Mouse (Mus musculus) layer of hippocampus, adult 2 months (tissue): Measurements from ENCODE around the gene Rbpjl. TPM values are rescaled to one million over a fixed set of nuclear protein-coding genes. Genes with fewer than 3 reads are reported as not detected.
A peak's percentile ranks its signal among the peaks of the same experiment; 100 is the strongest.

Experiments
- DNase-seq, 2 experiments: peaks; one replicate each; pipeline ENCODE4 v3.0.0; 2022; ENCODE audit warnings: low spot score in 2 of 2
- H3K27ac ChIP-seq: fragments of 200-600 bp; 2 replicates; pipeline ENCODE4 v1.8.1; 2022
- H3K4me3 ChIP-seq: fragments of 200-600 bp; 2 replicates; pipeline ENCODE4 v1.8.1; 2022; ENCODE audit warnings: mild to moderate bottlenecking
- CTCF ChIP-seq: fragments of 200-600 bp; conservative IDR thresholded peaks from 2 replicates; pipeline ENCODE4 v1.8.1; 2022; ENCODE audit warnings: antibody characterized with exemption, mild to moderate bottlenecking, moderate library complexity
- long read RNA-seq, 2 experiments: library from polyadenylated mRNA; stranded (forward); transcript quantifications; one replicate each; pipeline ENCODE4 v2.0.0; 2021; ENCODE audit warnings: borderline mapping rate in 2 of 2
- total RNA-seq, 2 experiments: library from RNA; stranded (reverse); gene quantifications; 2 replicates each; pipeline ENCODE4 v1.2.3; 2021

Gene Rbpjl
- under 1 TPM; 0.07 to 0.46 TPM for total RNA-seq
- long read RNA-seq, experiment 1, partial matches to known transcripts: 0 of 1 reads
- long read RNA-seq, experiment 1, other reads (novel, unspliced or antisense): 1 of 1 reads
- long read RNA-seq, experiment 2: 0 reads

GRCm38 (mm10) chr2:164402906-164403305 lies at the start of gene Rbpjl:
Gene Rbpjl, plus strand, starts transcription at chr2:164403141.
- peak in 1 of 2 experiments; percentile 63 for DNase-seq
- no peak within 1 kb of the TSS for H3K4me3 ChIP-seq
- peak; percentile 97 for TF ChIP-seq CTCF
- H3K27ac ChIP-seq: peak within 1 kb of the TSS; percentile 51; the same call in 1 of the 2 replicates

DNA sequence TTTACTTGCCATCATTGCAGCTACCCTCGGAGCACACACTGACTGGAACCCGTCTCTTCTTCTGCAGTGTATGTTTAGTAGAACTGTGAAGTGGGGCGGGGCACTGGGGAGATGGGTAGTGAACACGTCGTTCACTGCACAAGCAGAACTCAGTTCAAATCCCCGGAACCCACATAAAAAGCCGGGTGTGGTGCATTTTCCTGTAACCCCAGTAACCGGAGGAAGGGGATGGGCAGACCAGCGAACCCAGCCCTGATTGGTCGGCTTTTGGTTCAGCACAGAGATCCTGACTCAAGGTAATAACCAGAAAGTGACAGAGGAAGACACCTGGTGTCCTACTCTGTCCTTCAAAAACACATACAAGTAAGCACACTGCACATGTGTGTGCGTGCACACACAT lies 49.6 kb upstream of the Rbpjl start:
- no peak for DNase-seq
- TF ChIP-seq CTCF: no peak
- Histone ChIP-seq H3K27ac (no peak overlapping the region), H3K4me3 (no peak overlapping the region)

GRCm38 (mm10) chr2:164356177-164356967 lies 46.6 kb upstream of the Rbpjl start:
- no peak for TF ChIP-seq CTCF
- Histone ChIP-seq H3K27ac (no peak overlapping the region), H3K4me3 (no peak overlapping the region)
- DNase-seq: no peak

DNA sequence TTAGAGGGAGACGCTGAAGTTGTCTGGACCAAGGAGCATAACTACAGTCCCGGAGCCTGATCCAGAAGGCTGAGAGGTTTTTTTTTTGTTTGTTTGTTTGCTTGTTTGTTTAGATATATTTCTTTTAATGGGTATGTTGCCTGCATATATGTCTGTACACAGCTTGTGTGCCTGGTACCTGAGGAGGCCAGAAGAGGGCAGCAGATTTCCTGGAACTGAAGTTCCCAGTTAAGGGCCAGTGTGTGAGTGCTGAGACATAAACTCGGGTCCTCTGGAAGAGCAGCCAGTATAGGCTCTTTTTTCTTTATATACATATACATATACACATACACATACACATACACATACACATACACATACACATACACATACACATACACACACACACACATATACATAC lies 44.6 kb upstream of the Rbpjl start:
- Histone ChIP-seq H3K4me3 (no peak overlapping the region), H3K27ac (no peak overlapping the region)
- TF ChIP-seq CTCF: peak; percentile 56
- no peak for DNase-seq

DNA sequence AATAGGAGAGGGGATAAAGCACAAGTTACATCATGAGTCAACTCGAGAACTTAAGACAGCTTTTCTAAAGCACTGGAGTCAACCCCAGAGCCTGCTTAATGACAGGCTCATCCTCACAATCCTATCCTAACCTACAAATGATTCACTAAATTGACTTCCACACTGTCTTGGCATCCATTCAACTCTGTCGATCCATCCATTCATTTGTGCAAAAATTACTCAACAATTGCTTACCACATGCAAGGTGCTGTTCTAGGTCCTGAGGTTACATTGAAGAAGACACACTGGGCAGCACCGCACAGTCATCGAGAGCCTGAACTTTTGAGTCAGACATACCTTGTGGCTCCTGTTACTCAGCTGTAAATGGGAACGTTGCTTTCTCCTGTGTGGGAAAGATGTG lies 43.9 kb upstream of the Rbpjl start:
- no peak overlapping the region for H3K4me3 ChIP-seq
- DNase-seq: no peak
- TF ChIP-seq CTCF: no peak
- no peak overlapping the region for H3K27ac ChIP-seq

GRCm38 (mm10) chr2:164359668-164360067 lies 43.3 kb upstream of the Rbpjl start:
- no peak overlapping the region for H3K27ac ChIP-seq

DNA sequence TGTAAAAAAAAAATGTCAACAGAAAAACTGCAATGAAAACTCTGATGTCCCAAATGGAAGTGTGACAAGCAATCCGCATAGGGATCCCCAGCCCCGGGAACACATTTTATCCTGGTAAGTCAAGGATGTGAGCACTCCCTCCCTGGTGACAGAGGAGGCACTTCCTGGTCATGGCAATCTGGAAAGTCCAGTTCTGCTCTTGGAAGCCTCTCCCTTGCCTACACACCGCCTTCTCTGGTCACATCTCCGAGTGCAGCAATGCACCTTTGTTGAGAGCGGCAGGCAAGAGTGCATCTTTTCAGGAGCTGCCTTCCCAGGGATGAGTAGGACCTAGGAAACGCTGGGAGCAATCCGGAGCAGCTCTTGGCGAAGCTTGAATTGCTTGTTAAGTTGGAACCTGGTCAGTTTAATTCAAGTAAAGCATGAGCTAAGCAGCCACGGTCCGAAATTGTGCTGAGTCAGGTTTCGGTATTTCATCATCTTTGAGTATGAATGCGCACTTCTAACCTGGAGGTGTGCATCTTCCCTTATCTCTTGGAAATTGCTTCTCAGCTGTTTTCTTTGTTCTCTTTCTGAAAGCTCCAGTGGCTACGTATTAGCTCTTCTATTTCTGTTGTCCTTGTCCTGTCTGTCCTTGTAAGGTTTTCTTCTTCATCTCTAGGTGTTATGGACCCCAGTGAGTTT lies 41.8 kb upstream of the Rbpjl start:
- no peak overlapping the region for H3K4me3 ChIP-seq
- TF ChIP-seq CTCF: no peak
- no peak for DNase-seq
- no peak overlapping the region for H3K27ac ChIP-seq

More at GRCm38 (mm10) chr2:164359668-164360067, 43.3 kb upstream of the Rbpjl start:
- no peak for DNase-seq
- no peak overlapping the region for H3K4me3 ChIP-seq
- no peak for TF ChIP-seq CTCF

- no peak overlapping the region for H3K4me3 ChIP-seq
- no peak for TF ChIP-seq CTCF
- DNase-seq: no peak
- H3K27ac ChIP-seq: no peak overlapping the region
Measured at GRCm38 (mm10) chr2:164366947-164367346, 36.0 kb upstream of the Rbpjl start.

- H3K4me3 ChIP-seq: no peak overlapping the region
- no peak overlapping the region for H3K27ac ChIP-seq
- no peak for TF ChIP-seq CTCF
- DNase-seq: no peak
Measured at GRCm38 (mm10) chr2:164368620-164369105, 34.3 kb upstream of the Rbpjl start.

DNA sequence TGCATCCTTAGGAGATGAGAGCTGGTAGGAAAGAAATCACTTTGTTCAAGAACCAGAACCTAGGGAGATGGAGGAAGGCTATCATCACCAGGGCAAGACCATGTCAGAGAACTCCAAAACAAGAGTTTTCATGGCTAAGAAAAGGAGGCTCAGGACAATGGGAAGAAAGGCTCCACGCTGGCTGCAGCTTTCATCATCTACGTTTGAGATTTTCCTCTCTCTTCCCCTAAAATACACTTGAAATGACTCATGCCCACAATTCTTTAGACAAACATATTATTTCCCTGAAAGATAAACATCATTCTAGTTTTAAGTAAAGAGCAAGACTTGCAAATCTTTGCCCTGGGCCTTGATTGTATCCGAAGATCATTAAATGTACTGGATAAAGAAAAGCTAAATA lies 31.6 kb upstream of the Rbpjl start:
- Histone ChIP-seq H3K4me3 (no peak overlapping the region), H3K27ac (no peak overlapping the region)
- no peak for TF ChIP-seq CTCF
- DNase-seq: no peak

- no peak for TF ChIP-seq CTCF
- no peak overlapping the region for H3K4me3 ChIP-seq
- no peak for DNase-seq
- H3K27ac ChIP-seq: no peak overlapping the region
Measured at GRCm38 (mm10) chr2:164372408-164373053, 30.4 kb upstream of the Rbpjl start.

DNA sequence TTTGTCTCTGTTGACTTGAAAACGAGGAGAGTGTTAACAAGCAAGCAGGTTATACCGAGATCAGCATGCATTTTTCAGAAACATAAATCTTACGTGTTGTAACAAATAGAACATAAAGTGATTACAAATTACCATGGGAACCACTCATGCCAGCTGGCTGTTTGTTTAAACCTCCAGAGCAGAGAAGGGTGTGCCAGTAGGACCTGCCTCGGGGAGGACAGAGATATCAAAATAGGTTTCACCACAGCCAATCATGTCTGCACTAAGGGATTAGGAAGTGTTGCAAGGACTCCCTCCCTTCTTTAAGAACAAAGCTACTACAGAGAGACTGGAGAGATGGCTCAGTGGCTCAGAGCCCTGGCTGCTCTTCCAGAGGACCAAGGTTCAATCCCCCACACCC lies 29.8 kb upstream of the Rbpjl start:
- DNase-seq: peak; percentile 41 to 51

More for the DNA sequence above, 29.8 kb upstream of the Rbpjl start:
- TF ChIP-seq CTCF: no peak
- Histone ChIP-seq H3K4me3 (no peak overlapping the region), H3K27ac (peak overlapping the region; percentile 23; the same call in 1 of the 2 replicates)
